Comparison of ENCODE assay signal across 12 mouse cellular contexts in genomic region chr1:133766901-133767529, GRCm38 (mm10). TPM values are rescaled to one million over a fixed set of nuclear protein-coding genes. Genes with fewer than 3 reads are reported as not detected.
DNase-seq lines count a peak whose midpoint lies in the region; ATAC-seq lines count a peak whose summit lies in the region.
"Had no signal": no experiment of that assay in that cellular context is flagged by ENCODE, and none has a peak within 500 bp of the region (broad histone marks: within the 10 kb centered on the region; RNA-seq: fewer than 3 reads in every experiment).

No protein-coding gene starts in this region.

- H3K27me3 ChIP-seq in hindbrain, embryonic 10.5 days (ENCODE audit: insufficient read depth, poor library complexity, severe bottlenecking): no peaks in the 10 kb centered on the region
- H3K27me3 ChIP-seq in hindbrain, embryonic 14.5 days (ENCODE audit: control insufficient read depth, insufficient read depth, low read length): no peaks in the 10 kb centered on the region
- H3K27me3 ChIP-seq in embryonic facial prominence, embryonic 14.5 days (replicated peaks; ENCODE audit: control insufficient read depth, insufficient read depth, low read length): no peaks in the 10 kb centered on the region
- H3K27me3 ChIP-seq in limb, embryonic 13.5 days: no peaks in the 10 kb centered on the region

- H3K9ac ChIP-seq in hindbrain, embryonic 14.5 days: no peak overlapping the region
- peak overlapping the region; percentile 30; the same call in 1 of the 2 replicates for H3K9ac ChIP-seq in embryonic facial prominence, embryonic 14.5 days (ENCODE audit: low read depth, low read length)
- no peak overlapping the region for H3K9ac ChIP-seq in limb, embryonic 13.5 days

- H3K4me3 ChIP-seq in hindbrain, embryonic 10.5 days: no peak overlapping the region
- H3K4me3 ChIP-seq in hindbrain, embryonic 14.5 days (replicated peaks; ENCODE audit: low read length): no peak overlapping the region
- no peak overlapping the region for H3K4me3 ChIP-seq in embryonic facial prominence, embryonic 14.5 days (ENCODE audit: low read depth, low read length)
- H3K4me3 ChIP-seq in limb, embryonic 13.5 days: no peak overlapping the region
- H3K4me3 ChIP-seq: left cerebral cortex, adult 2 months; myocyte had no signal

- peak overlapping the region; percentile 54 for H3K27ac ChIP-seq in hindbrain, embryonic 10.5 days
- no peak overlapping the region for H3K27ac ChIP-seq in hindbrain, embryonic 14.5 days
- peak overlapping the region; percentile 75 for H3K27ac ChIP-seq in embryonic facial prominence, embryonic 14.5 days (replicated peaks; ENCODE audit: low read depth, low read length)
- H3K27ac ChIP-seq in limb, embryonic 13.5 days: peak overlapping the region; percentile 78
- H3K27ac ChIP-seq: left cerebral cortex, adult 2 months had no signal

- H3K9me3 ChIP-seq in hindbrain, embryonic 10.5 days: no peaks in the 10 kb centered on the region
- H3K9me3 ChIP-seq in hindbrain, embryonic 14.5 days (ENCODE audit: control insufficient read depth, low read length): no peaks in the 10 kb centered on the region
- H3K9me3 ChIP-seq in embryonic facial prominence, embryonic 14.5 days (ENCODE audit: control insufficient read depth, low read length): no peaks in the 10 kb centered on the region
- no peaks in the 10 kb centered on the region for H3K9me3 ChIP-seq in limb, embryonic 13.5 days

- ATAC-seq in hindbrain, embryonic 14.5 days (ENCODE audit: low FRiP score): no peak
- no peak for ATAC-seq in embryonic facial prominence, embryonic 14.5 days (ENCODE audit: low read depth)
- no peak for ATAC-seq in limb, embryonic 13.5 days (ENCODE audit: low FRiP score, low read depth)

- WGBS in hindbrain, embryonic 10.5 days: 17% methylated on average over 11 of the region's 11 CpGs
- WGBS in hindbrain, embryonic 14.5 days: 18% methylated on average over 11 of the region's 11 CpGs
- 11% methylated on average over 11 of the region's 11 CpGs for WGBS in embryonic facial prominence, embryonic 14.5 days
- 5% methylated on average over 11 of the region's 11 CpGs for WGBS in limb, embryonic 13.5 days

- H3K4me2 ChIP-seq in hindbrain, embryonic 14.5 days (replicated peaks): no peak overlapping the region
- H3K4me2 ChIP-seq in embryonic facial prominence, embryonic 14.5 days (ENCODE audit: low read depth, low read length): no peak overlapping the region
- H3K4me2 ChIP-seq in limb, embryonic 13.5 days (replicated peaks): peak overlapping the region; percentile 37

- peaks cover 60% of the 10 kb centered on the region for H3K4me1 ChIP-seq in hindbrain, embryonic 10.5 days (replicated peaks)
- 0 out of 2 replicates have a peak, but pooled peaks cover 6% of the 10 kb centered on the region for H3K4me1 ChIP-seq in hindbrain, embryonic 14.5 days (replicated peaks; ENCODE audit: control insufficient read depth, insufficient read depth, low read length)
- peaks cover 43% of the 10 kb centered on the region for H3K4me1 ChIP-seq in embryonic facial prominence, embryonic 14.5 days (ENCODE audit: control insufficient read depth, insufficient read depth, low read length)
- peaks cover 45% of the 10 kb centered on the region for H3K4me1 ChIP-seq in limb, embryonic 13.5 days

- DNase-seq in hindbrain, embryonic 10.5 days (ENCODE audit: low spot score): peak; percentile 32
- DNase-seq in hindbrain, embryonic 14.5 days (ENCODE audit: low spot score): no peak
- DNase-seq in R1 (ENCODE audit: low read depth, low spot score): peak; percentile 59
- DNase-seq in embryonic facial prominence, embryonic 14.5 days (ENCODE audit: low spot score): peak; percentile 44
- DNase-seq in thymus, postnatal 4 days: no peak
- no peak for DNase-seq in thymus, postnatal 14 days
- DNase-seq in frontal cortex, postnatal 36 days (ENCODE audit: low spot score in 2 of 2): no peak
- DNase-seq: adrenal gland, postnatal 36 days; cerebellum, postnatal 25 days had no signal

- H3K36me3 ChIP-seq in hindbrain, embryonic 10.5 days: no peaks in the 10 kb centered on the region
- H3K36me3 ChIP-seq in hindbrain, embryonic 14.5 days (replicated peaks; ENCODE audit: control insufficient read depth, insufficient read depth): no peaks in the 10 kb centered on the region
- peaks cover 14% of the 10 kb centered on the region; the same call in 1 of the 2 replicates for H3K36me3 ChIP-seq in embryonic facial prominence, embryonic 14.5 days (ENCODE audit: control insufficient read depth, insufficient read depth, low read length)
- peaks cover 4% of the 10 kb centered on the region for H3K36me3 ChIP-seq in limb, embryonic 13.5 days

RNA-seq across cellular contexts. Expression of gene Atp2b4, which starts 33.8 kb away (rescaled TPM):
- polyA plus RNA-seq in hindbrain, embryonic 10.5 days (2016; fragmentation: Nextera tagmentation; extraction: Ambion mirVana): 4.2 and 4.6 TPM in 2 replicates
- polyA plus RNA-seq in hindbrain, embryonic 14.5 days (2014; fragmentation: Nextera tagmentation; extraction: Ambion mirVana): 21.1 and 23.3 TPM in 2 replicates
- 22.9 and 23.4 TPM in 2 replicates for polyA plus RNA-seq in embryonic facial prominence, embryonic 14.5 days (2014; fragmentation: Nextera tagmentation; extraction: Ambion mirVana)
- polyA plus RNA-seq in limb, embryonic 13.5 days (2015; fragmentation: Nextera tagmentation; extraction: Ambion mirVana): 11.7 and 15.3 TPM in 2 replicates

Comparison
In these comparisons a context has a peak if more than half of its experiments do, and no peak if none do; other contexts are left out.
1. DNase-seq: peak in hindbrain, embryonic 10.5 days (single experiment), R1 (single experiment) and embryonic facial prominence, embryonic 14.5 days (single experiment); none in hindbrain, embryonic 14.5 days (single experiment), thymus, postnatal 4 days (single experiment), thymus, postnatal 14 days (single experiment) and frontal cortex, postnatal 36 days (0 of 2).